Mouse (Mus musculus): ENCODE results near the gene Nhlh1. TPM values are rescaled to one million over a fixed set of nuclear protein-coding genes. Genes with fewer than 3 reads are reported as not detected.

Nhlh1 gene
- total RNA-seq, 1 experiment from 2014 or later, result not detected

DNA sequence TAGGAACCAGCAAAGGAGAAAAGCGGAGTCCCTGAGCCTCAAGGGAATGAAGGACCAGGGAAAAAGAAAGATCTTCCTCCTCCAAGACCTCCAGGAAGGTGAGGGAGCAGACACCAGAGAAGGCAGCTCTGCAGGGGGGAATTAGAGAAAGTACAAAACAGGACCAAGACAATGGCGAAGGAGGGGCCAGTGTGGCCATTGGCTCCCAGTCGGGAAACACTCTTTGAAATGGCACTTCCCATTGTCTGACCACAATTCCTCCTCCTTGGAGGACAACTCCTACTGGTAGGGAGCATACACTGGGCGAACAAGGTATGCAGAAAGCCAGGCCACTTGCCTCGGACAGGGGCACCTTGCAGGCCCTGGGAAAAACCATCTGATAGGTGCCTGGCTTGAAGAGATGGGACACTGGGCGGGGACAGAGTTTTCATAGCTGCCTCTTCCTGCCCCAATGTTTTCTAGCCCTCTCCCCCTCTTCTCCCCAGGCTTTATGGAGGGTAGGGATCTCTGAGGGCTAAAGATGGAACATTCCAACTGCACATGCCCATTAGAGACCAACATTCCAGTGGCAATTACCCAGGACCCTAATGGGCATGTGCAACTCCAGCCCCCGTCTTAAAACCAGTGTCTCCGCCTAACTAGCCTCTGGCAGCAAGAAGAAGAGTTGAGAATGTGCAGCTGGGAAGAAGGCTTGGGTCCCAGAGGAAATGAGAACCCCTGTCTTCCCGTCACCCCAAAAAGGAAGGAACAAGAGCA lies 33.1 kb downstream of the Nhlh1 start:
- no peak for ATAC-seq (replicated peaks in 1 of 2; ENCODE audit: insufficient read depth in 1 of 2, low FRiP score in 2 of 2, low TSS enrichment in 1 of 2, low read depth in 1 of 2, poor library complexity in 2 of 2, severe bottlenecking in 2 of 2)

DNA sequence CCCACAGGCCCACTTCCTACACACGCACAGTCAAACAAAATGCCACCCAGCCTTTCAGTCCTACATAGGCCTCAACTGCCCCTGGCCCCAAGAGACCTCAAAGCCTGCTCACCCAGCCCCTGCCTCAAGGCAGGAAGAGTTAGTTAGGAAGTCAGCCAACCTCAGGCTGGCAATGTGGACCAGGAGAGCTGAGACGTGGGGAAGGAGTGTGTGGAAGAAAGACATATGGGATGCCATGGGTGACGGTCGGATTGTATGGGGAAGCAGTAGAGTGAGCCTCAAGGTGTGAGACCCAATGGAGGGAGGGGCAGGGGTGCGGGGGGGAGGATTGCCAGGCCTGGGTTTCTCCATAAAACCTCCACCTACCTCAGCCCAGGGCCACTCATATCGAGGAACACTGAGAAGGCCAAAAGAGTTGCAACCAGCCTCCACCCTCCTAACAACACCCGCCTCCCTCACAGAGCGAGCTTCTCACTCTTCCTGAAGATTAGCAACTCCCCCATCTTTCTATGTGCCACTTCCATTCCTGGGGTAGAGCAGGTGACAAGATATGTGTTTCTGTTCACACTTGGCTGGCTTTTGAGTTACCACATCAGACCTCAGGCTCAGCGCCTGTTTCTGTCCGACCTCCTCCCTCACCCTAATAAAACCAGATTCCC lies 37.4 kb downstream of the Nhlh1 start:
- no peak for ATAC-seq (replicated peaks in 1 of 2; ENCODE audit: insufficient read depth in 1 of 2, low FRiP score in 2 of 2, low TSS enrichment in 1 of 2, low read depth in 1 of 2, poor library complexity in 2 of 2, severe bottlenecking in 2 of 2)

DNA sequence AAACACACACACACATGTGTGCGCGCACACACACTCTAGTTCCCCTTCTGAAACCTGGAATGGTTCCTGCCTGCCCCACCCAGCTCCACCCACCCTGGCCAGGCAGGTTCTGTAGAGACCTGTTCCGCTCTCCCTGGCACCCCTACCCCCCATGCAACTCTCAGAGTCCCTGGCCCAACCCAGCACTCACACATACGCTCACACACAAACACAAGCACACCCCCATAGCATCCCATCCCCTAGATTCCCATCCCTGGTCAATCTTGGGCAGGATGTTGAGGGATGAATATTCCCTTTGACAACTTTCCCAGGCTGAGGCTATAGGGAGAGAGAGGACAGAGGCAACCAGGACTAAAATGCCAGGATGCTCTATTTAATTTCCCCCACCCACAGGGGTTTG lies 38.0 kb downstream of the Nhlh1 start:
- ATAC-seq (replicated peaks in 1 of 2; ENCODE audit: insufficient read depth in 1 of 2, low FRiP score in 2 of 2, low TSS enrichment in 1 of 2, low read depth in 1 of 2, poor library complexity in 2 of 2, severe bottlenecking in 2 of 2), result no peak

DNA sequence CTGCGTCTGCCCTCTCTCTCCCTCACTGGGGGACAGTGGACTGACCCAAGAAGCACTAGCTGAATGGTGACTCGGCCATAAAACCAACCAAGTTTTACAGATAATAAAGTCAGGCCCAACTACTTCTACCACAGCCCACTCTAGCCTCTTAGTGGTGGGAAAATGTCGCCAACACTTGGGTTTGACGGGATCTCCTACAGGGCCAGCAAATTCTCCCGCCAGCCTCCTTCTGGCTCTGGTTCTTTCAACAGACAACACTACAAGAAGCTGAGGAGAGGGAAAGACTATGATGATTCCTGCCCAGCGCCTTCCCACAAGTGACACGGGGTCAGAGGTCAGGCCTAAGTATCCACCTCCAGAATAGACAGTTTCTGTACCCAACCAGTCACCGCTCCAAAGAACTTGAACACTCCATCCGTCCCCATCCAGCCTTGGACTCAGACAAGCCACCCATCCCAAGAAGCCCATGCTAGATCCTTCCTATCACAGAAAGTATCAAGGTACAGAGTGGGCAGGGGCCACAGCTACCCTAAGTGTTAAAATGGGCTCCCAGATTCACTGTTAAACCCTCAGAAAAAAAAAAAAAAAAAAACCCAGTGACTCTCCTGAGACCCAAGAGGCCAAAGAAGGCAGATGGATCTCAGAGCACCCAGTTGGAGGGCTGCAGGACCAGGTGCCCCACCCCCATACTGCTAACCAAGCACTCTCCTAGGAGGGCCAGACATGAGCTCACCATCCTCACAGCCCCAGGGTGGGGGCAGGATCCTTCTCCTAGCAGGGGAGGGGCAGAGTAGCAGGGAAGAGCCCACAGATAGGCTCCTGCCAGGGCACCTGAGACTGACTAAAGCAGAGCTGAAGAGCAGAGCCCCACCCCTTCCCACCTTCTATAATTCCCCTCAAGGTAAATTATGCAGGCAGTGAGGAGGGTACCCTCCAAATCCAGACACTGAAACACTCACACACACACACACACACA lies 38.7 kb downstream of the Nhlh1 start:
- no peak for ATAC-seq (replicated peaks in 1 of 2; ENCODE audit: insufficient read depth in 1 of 2, low FRiP score in 2 of 2, low TSS enrichment in 1 of 2, low read depth in 1 of 2, poor library complexity in 2 of 2, severe bottlenecking in 2 of 2)

DNA sequence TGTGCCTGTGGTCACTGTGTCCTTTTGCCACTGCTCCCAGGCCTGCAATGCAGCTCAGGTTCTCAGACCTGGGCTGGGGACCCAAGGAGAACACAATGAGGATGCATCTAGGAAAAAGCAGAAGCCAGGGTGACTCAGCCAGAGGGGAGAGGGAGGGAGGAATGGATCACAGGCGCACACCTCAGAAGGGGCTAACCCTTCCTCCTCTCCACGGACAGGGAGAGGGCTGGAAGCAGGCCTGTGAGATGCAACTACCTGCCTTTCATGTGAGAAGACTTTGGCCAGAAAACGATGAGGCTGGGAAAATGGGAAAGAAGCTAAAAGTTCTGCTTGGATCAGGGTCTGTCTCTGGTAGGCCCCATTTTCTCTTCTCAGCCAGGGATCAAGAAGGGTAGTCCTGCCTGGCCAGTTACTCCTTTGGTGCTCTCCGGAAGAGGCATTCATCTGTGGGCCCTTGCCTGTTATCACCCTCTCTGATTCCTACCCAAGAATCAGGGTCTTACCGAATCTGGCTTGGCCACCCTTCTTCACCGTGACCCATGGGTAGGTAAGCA lies 39.8 kb downstream of the Nhlh1 start:
- ATAC-seq (replicated peaks in 1 of 2; ENCODE audit: insufficient read depth in 1 of 2, low FRiP score in 2 of 2, low TSS enrichment in 1 of 2, low read depth in 1 of 2, poor library complexity in 2 of 2, severe bottlenecking in 2 of 2), result no peak

DNA sequence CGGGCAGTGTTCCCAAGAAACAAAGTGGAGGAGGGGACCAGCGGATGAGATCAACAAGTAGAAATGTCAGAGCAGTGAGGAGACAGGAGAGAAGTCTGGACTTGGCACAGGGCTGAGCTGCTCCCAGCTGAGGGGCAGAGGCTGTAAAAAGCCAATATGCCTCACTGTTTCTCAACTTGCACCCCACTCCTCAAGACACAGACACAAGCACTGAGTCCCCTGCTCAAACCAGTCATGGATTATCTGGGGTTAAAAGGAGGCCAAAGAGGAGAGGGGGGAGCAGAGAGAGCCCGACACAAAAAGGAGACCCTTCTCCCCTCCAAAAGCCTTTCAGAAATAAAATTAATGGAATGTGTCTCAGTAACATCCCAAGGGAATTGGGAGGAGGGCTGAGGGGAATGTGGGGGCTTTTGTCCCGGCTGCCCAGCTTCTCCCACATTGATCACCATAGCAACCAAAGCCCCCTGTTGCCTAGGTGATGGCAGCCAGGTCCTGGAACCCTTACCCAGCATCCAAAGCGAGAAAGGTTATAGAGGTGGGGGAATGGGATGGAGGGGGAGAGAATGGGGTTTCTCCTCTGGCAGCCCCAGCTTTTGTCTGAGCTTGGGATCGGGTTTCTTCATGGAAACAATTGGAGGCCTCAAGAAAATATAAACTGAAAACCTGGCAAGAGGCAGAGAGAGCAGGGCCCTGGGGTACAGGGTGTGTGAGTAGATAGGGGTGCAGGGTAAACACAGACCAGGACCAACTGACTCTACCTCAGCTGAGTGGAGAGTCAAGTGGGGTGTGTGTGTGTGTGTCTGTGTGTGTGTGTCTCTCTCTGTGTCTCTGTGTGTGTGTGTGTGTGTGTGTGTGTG lies 40.5 kb downstream of the Nhlh1 start:
- no peak for ATAC-seq (replicated peaks in 1 of 2; ENCODE audit: insufficient read depth in 1 of 2, low FRiP score in 2 of 2, low TSS enrichment in 1 of 2, low read depth in 1 of 2, poor library complexity in 2 of 2, severe bottlenecking in 2 of 2)

DNA sequence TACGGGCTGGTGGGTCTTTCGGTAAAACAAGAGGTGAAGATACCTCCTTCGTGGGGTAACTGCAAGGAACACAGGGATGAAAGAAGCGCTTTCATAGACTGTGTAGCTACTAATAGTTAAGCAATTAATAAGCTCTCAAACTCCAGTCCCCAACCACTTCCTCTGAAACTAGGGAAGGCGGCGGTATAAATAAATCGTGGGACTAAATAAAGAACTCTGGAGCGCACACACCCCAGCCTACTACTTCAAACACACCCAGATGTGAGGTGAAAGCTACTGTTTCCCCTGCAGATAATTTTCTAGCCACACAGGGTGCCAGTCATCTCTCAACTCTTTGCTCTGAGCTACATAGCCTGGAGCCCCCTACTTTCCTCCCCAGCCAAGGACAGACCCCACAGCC lies 41.3 kb downstream of the Nhlh1 start:
- ATAC-seq (replicated peaks in 1 of 2; ENCODE audit: insufficient read depth in 1 of 2, low FRiP score in 2 of 2, low TSS enrichment in 1 of 2, low read depth in 1 of 2, poor library complexity in 2 of 2, severe bottlenecking in 2 of 2), result no peak

DNA sequence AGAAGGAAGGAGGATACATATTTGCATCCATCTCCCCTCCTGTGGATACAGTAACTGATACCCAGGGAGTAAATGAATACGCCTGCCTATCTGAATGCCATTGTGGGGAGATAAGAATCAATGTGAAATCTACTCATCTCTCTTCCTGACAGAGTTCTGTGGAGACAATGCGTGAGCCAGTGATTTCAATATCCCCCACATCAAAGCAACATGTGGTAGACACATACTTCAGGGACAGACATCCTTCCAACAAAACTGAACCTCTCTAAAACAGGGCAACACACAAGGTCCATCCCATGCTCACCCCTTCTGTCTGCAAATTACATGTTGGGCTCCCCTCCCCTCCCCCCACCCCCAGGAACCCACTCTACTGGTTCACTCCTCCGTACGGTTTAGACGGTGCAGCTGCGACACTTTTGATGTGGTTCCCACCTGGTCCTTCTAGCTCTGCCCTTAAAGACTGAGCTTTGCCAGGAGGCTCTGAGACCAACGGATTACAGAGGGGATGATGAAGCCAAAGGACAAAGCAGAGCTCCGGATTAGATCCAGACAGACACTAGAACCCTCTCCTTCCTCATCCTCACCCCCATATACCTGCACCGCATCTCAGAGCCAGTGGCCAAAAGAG lies 41.9 kb downstream of the Nhlh1 start:
- no peak for ATAC-seq (replicated peaks in 1 of 2; ENCODE audit: insufficient read depth in 1 of 2, low FRiP score in 2 of 2, low TSS enrichment in 1 of 2, low read depth in 1 of 2, poor library complexity in 2 of 2, severe bottlenecking in 2 of 2)

DNA sequence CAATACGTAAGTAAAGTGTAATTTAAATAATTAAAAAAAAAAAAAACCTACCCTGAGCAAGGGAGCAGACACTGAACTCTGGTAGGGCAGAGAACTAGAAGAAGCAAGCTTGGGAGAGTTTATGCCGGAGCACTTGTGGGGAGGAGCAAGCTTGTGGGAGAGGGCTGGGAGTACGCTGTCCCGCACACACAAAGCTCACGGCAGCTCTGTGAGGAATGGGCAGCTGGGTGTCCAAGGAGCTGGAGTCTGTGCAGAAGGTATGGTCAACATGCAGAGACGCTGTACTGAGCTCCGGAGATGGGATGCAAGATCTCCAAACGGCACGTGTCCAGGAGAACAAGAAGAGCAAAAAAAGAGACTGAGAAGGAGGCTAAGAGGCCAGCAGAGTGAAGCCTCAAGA lies 42.6 kb downstream of the Nhlh1 start:
- no peak for ATAC-seq (replicated peaks in 1 of 2; ENCODE audit: insufficient read depth in 1 of 2, low FRiP score in 2 of 2, low TSS enrichment in 1 of 2, low read depth in 1 of 2, poor library complexity in 2 of 2, severe bottlenecking in 2 of 2)

DNA sequence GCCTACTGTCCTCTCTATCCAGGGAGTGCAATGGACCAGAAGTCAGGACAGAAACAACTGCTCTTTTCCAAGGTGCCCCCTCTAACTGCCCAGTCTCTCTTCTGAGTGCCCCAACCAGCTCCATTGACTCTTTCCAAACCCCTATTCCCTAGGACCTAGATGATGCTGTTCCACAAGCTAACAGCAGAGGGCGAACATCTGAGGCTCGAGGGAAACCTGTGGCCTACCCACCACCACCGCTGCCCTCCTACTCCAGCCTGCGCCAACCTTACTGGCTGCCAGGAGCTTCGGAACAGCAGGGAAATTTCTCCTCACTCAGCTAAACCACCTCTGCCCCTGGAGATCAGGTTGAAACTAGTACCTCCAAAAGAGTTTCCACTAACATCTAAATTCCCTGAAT lies 45.3 kb downstream of the Nhlh1 start:
- ATAC-seq (replicated peaks in 1 of 2; ENCODE audit: insufficient read depth in 1 of 2, low FRiP score in 2 of 2, low TSS enrichment in 1 of 2, low read depth in 1 of 2, poor library complexity in 2 of 2, severe bottlenecking in 2 of 2), result peak; percentile 77 to 80

DNA sequence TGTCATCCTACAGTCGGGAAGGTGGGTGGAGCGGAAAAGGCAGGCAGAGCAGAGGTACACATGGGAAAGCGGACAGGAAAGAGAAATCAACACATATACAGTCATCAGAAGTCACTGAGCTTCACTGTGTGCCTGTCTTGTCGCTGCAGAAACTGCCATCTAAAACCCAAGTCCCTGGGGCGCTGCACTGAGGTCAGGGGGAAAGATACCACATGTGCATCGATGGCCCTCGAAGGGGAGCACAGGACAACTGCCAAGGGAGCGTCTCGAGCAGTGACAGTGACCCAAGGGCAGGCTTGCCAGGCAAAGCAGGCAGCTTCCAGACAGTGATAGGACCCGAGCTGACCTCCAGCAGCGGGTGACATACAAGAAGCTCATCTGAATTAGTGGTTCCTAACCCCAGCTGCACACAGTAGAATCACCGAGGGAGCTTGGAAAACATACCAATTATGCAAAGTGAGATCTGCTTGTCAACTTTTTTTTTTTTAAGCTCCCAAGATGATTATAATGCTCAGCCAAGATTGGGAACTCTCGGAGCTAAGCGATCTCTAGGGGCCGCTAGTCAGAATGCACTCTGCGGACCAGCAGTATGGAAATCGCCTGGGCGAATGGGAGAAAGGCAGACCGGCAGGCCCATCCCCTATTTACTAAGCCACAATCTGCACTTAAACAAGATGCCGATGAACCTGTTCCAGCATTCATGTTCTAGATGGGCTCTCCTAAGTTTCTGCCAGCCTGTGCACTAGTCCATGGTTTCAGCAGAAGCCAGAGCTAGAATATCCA lies 47.1 kb downstream of the Nhlh1 start:
- no peak for ATAC-seq (replicated peaks in 1 of 2; ENCODE audit: insufficient read depth in 1 of 2, low FRiP score in 2 of 2, low TSS enrichment in 1 of 2, low read depth in 1 of 2, poor library complexity in 2 of 2, severe bottlenecking in 2 of 2)

DNA sequence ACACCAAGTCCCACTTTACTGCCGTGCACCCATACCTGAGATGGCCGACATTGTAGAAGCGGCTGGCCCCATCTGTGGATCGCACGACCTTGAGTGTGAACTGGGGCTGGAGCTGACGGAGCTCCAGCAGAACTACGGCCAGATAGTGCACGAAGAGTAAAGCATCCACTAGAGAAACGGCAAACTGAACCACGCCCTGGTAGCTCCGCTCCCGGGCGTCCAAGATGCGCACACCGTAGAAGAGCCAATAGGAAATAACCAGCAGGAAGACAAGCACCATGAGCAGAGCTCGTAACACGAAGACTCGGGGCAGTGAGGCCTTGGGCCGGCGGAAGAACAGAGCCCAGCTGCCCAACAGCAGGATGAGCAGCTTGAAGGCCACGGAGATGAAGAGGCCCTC lies 48.0 kb downstream of the Nhlh1 start:
- no peak for ATAC-seq (replicated peaks in 1 of 2; ENCODE audit: insufficient read depth in 1 of 2, low FRiP score in 2 of 2, low TSS enrichment in 1 of 2, low read depth in 1 of 2, poor library complexity in 2 of 2, severe bottlenecking in 2 of 2)

DNA sequence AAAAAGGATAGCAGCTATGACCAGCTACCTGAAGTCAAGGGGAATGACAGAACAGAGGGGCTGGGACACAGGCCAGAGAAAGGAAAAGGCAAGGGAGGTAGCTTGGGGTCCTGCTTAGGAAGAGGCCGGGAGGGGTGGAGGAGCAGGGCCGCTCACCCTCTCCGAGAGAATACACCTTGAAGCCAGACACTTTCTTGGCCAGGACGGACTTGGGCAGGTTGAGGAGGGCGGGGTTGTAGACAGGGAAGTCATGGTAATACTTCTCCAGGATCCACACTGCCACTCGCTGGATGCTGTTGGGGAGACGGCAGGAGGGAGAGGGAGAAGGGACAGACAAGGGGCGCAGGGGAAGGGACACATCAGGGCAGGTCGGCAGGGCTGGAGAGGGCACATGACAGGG lies 49.0 kb downstream of the Nhlh1 start:
- ATAC-seq (replicated peaks in 1 of 2; ENCODE audit: insufficient read depth in 1 of 2, low FRiP score in 2 of 2, low TSS enrichment in 1 of 2, low read depth in 1 of 2, poor library complexity in 2 of 2, severe bottlenecking in 2 of 2), result no peak

DNA sequence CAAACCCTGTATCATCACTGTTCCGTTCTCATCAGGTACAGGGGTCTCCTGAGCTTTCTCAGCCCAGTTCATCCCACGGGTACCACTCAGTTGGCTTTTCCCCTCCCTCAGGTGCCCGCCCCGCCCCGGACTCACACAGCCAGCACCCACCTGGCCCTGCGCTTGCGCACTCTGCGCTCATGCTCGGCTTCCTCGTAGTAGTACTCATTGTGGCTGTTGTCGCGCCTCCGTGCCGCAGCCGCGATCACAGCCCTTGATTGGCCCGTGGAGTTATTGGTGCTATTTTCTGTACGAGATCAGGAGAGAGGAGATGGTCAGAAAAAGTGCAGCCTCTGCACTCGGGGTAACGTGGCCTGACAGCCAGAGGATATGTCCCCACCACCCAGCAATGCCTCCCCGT lies 49.6 kb downstream of the Nhlh1 start:
- no peak for ATAC-seq (replicated peaks in 1 of 2; ENCODE audit: insufficient read depth in 1 of 2, low FRiP score in 2 of 2, low TSS enrichment in 1 of 2, low read depth in 1 of 2, poor library complexity in 2 of 2, severe bottlenecking in 2 of 2)

All from hematopoietic stem cell, adult 5-6 weeks (primary cell).